Mouse (Mus musculus) urinary bladder, postnatal 14 days (tissue): ENCODE data around the gene Hoxc9.

Experiments
- DNase-seq: peaks from one replicate; pipeline ENCODE4 v3.0.0; 2021; ENCODE audit warnings: low spot score

Hoxc9 gene

GRCm38 (mm10) chr15:103021544-103021943 is 45.3 kb downstream of the Hoxc9 start:
- DNase-seq: no peak

GRCm38 (mm10) chr15:103024131-103024530 is 47.9 kb downstream of the Hoxc9 start:
- DNase-seq: no peak

- no peak for DNase-seq
Measured at GRCm38 (mm10) chr15:103027266-103028235, 51.3 kb downstream of the Hoxc9 start.

DNA sequence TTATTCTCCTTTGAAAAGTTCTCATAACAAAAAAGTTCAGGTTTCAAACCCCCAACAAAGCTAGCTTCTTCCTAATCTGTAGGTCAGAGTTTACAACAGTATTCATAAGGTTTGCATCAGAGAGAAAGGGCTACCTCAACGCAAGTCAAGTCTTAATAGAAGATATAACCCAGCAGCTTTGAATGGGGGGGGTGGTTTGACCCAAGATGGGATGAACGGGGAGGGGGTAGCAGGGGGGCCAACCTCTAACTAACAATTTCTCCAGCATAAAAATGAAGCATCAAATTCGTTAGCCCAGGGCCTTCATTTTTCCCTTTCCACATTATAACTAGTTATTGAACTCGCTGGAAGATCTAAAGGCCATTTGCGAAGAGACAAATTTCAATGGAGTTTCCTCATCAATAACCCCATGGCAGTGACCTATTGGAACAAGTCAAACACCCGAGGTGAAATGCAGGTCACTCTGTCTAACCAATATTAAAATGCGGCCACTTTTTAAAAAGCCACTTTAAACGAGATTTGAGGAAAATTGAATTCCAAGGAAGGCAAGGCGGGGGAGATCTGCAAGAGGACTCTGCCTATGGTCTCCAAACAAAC is 52.8 kb downstream of the Hoxc9 start:
- DNase-seq: no peak

- no peak for DNase-seq
Measured at GRCm38 (mm10) chr15:103030142-103030541, 53.9 kb downstream of the Hoxc9 start.

GRCm38 (mm10) chr15:103032167-103032566 is 55.9 kb downstream of the Hoxc9 start:
- no peak for DNase-seq

- DNase-seq: no peak
Measured at GRCm38 (mm10) chr15:103032646-103033575, 56.7 kb downstream of the Hoxc9 start.

- no peak for DNase-seq
Measured at GRCm38 (mm10) chr15:103034043-103034806, 58.0 kb downstream of the Hoxc9 start.
